Mouse (Mus musculus): ENCODE measurements around the gene Ankrd63. TPM values are rescaled to one million over a fixed set of nuclear protein-coding genes. Genes with fewer than 3 reads are reported as not detected.

Gene Ankrd63
- polyA plus RNA-seq, 1 experiment from 2014 or later = not detected

DNA sequence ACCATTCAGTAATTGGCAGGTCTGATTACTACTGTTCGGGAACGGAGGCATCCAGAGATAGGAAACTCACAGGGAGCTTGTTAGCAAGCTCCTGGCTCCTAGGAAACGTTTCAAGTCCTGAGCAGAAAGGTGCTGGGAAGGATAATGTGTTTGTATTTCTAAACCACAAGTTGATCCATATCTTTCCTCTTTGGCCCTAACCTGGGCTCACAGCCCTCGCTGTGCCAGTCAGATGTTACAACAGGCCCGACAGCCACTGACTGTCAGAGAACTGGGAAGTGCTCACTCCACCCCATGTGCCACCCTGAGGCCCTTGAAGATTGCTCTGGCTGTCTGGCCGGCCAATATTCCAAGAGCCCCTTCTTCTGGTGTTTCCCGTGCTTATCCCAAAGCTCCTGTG is 29.3 kb downstream of the Ankrd63 start:
- H3K36me3 ChIP-seq (ENCODE audit: control insufficient read depth, insufficient read depth, low read length) = no peaks in the 10 kb centered on the region
- no peaks in the 10 kb centered on the region for H3K9me3 ChIP-seq (ENCODE audit: control insufficient read depth, low read length)
- peaks cover 48% of the 10 kb centered on the region for H3K27me3 ChIP-seq (ENCODE audit: control insufficient read depth, insufficient read depth, low read length)
- ATAC-seq (ENCODE audit: low FRiP score) (no peak), DNase-seq (ENCODE audit: low spot score) (no peak)
- H3K4me3 ChIP-seq (ENCODE audit: low read depth, low read length) = no peak overlapping the region
- no peak overlapping the region for H3K27ac ChIP-seq (ENCODE audit: low read depth, low read length)
- H3K4me2 ChIP-seq (replicated peaks; ENCODE audit: low read depth, low read length) = no peak overlapping the region
- H3K4me1 ChIP-seq (replicated peaks; ENCODE audit: control insufficient read depth, insufficient read depth, low read length) = peaks cover 5% of the 10 kb centered on the region; the same call in 1 of the 2 replicates
- H3K9ac ChIP-seq (ENCODE audit: low read depth, low read length) = no peak overlapping the region
- 21% methylated on average over 7 of the region's 7 CpGs for WGBS

DNA sequence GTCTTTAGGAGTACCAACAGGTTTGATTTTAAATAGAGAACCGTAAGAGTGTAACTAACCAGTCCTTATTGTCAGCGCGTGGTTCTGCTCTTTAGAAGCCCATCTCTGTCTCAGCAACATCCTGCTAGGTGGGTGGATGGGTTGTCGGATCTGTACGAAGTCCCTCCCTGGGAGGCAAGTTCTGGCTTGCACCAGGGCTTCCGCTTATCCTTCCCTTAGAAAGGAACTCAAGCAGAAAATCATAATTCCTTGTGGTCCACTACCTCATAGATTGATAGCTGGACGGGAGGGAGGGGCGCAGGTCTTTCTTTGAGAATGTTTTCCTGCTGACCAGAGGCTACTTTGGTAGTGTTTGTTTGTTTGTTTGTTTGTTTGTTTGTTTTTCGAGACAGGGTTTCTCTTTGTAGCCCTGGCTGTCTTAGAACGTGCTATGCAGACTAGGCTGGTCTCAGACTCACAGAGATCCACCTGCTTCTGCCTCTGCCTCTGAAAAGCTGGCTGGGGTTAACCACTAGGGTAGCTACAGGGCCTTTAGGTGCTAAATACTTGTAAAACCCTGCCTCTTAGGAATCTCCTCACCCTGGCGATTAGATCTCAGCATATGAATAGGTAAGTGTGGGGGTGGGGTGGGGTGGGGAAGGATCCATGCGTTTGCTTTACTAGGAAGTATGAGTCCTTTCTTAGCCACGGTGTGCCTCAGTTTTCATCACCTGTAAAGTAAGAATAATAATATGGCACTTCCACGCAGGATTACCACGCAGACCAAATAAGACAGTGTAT is 29.9 kb downstream of the Ankrd63 start:
- no peaks in the 10 kb centered on the region for H3K9me3 ChIP-seq (ENCODE audit: control insufficient read depth, low read length)

DNA sequence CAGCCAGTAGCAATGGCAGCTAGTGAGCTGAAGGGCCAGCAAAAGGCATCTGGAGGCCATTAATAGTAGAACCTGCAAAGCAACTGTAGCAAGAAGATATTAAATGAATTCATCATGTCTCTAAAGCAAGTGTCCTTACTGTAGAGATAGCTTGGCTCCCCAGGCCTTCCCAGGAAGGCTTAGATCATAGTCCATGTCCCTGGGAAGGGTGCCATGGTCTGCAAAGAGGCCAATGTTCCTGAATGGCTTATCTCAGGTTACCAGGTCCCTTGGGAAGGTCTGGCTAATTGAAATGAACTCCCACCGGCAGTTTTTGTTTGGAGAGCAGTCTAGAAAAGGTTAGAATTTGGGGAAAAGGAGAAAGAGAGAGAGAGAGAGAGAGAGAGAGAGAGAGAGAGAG is 32.0 kb downstream of the Ankrd63 start:
- H3K27me3 ChIP-seq (ENCODE audit: control insufficient read depth, insufficient read depth, low read length) = peaks cover 23% of the 10 kb centered on the region
- H3K4me3 ChIP-seq (ENCODE audit: low read depth, low read length) = no peak overlapping the region
- DNase-seq (ENCODE audit: low spot score) (no peak), ATAC-seq (ENCODE audit: low FRiP score) (no peak)
- H3K36me3 ChIP-seq (ENCODE audit: control insufficient read depth, insufficient read depth, low read length) = no peaks in the 10 kb centered on the region
- WGBS = 71% methylated on average over 1 of the region's 1 CpGs
- H3K9me3 ChIP-seq (ENCODE audit: control insufficient read depth, low read length) = no peaks in the 10 kb centered on the region
- H3K4me2 ChIP-seq (replicated peaks; ENCODE audit: low read depth, low read length) = no peak overlapping the region
- no peak overlapping the region for H3K9ac ChIP-seq (ENCODE audit: low read depth, low read length)
- H3K27ac ChIP-seq (ENCODE audit: low read depth, low read length) = no peak overlapping the region
- H3K4me1 ChIP-seq (replicated peaks; ENCODE audit: control insufficient read depth, insufficient read depth, low read length) = peaks cover under 1% of the 10 kb centered on the region; the same call in 1 of the 2 replicates

More for the DNA sequence above, 29.9 kb downstream of the Ankrd63 start:
- Histone ChIP-seq H3K9ac (ENCODE audit: low read depth, low read length) (no peak overlapping the region), H3K4me3 (ENCODE audit: low read depth, low read length) (no peak overlapping the region), H3K36me3 (ENCODE audit: control insufficient read depth, insufficient read depth, low read length) (no peaks in the 10 kb centered on the region), H3K4me2 (replicated peaks; ENCODE audit: low read depth, low read length) (no peak overlapping the region), H3K27ac (ENCODE audit: low read depth, low read length) (no peak overlapping the region), H3K27me3 (ENCODE audit: control insufficient read depth, insufficient read depth, low read length) (peaks cover 44% of the 10 kb centered on the region), H3K4me1 (replicated peaks; ENCODE audit: control insufficient read depth, insufficient read depth, low read length) (peaks cover 5% of the 10 kb centered on the region; the same call in 1 of the 2 replicates)
- WGBS = 24% methylated on average over 15 of the region's 15 CpGs
- ATAC-seq (ENCODE audit: low FRiP score) (no peak), DNase-seq (ENCODE audit: low spot score) (no peak)

DNA sequence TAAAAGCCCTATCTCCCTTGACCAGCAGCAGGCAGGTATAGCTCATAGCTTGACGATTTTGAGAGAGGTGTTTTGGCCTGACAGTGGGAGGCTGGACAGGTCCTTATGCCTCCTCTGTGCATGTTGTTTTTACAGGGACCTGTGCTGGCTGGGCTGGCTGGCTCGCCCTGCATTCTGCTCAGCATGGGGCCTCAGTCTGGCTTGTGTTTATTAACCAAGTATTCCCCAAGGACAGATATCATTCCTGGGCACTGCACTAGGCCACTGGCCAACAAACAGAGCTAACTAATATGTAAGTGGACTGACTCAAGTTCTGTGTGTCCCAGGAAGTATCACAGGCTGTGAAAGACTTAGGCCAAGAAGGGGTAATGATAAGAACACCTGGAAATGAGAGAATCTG is 34.0 kb downstream of the Ankrd63 start:
- Histone ChIP-seq H3K4me2 (replicated peaks; ENCODE audit: low read depth, low read length) (no peak overlapping the region), H3K27me3 (ENCODE audit: control insufficient read depth, insufficient read depth, low read length) (peaks cover 5% of the 10 kb centered on the region), H3K9me3 (ENCODE audit: control insufficient read depth, low read length) (no peaks in the 10 kb centered on the region), H3K36me3 (ENCODE audit: control insufficient read depth, insufficient read depth, low read length) (no peaks in the 10 kb centered on the region), H3K4me1 (replicated peaks; ENCODE audit: control insufficient read depth, insufficient read depth, low read length) (no peaks in the 10 kb centered on the region), H3K27ac (ENCODE audit: low read depth, low read length) (no peak overlapping the region), H3K9ac (ENCODE audit: low read depth, low read length) (no peak overlapping the region), H3K4me3 (ENCODE audit: low read depth, low read length) (no peak overlapping the region)
- no peak for DNase-seq (ENCODE audit: low spot score)
- no peak for ATAC-seq (ENCODE audit: low FRiP score)
- WGBS = 31% methylated on average over 2 of the region's 2 CpGs

DNA sequence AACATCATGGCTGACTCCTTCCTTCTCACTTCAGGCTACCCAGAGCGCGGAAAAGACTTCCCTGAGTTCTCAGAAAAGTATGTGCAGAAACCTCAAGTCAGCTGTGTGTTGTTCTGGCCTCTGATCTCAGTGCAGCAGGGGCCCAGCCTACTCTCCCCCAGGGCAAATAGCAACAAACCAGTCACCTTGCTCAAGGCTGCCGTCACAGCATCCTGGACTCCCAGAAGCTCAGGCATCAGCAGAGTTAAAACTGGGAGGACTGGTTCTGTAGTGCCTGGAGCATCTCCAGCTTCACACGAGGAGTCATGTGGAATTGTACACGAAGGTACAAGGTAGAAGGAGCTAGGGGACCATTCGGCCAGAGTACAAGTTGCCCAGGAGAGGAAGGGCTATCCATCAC is 34.5 kb downstream of the Ankrd63 start:
- DNase-seq (ENCODE audit: low spot score) = no peak
- Histone ChIP-seq H3K9ac (ENCODE audit: low read depth, low read length) (no peak overlapping the region), H3K27me3 (ENCODE audit: control insufficient read depth, insufficient read depth, low read length) (peaks cover 1% of the 10 kb centered on the region; the same call in 1 of the 2 replicates), H3K4me3 (ENCODE audit: low read depth, low read length) (no peak overlapping the region), H3K4me1 (replicated peaks; ENCODE audit: control insufficient read depth, insufficient read depth, low read length) (no peaks in the 10 kb centered on the region), H3K4me2 (replicated peaks; ENCODE audit: low read depth, low read length) (no peak overlapping the region), H3K36me3 (ENCODE audit: control insufficient read depth, insufficient read depth, low read length) (no peaks in the 10 kb centered on the region), H3K9me3 (ENCODE audit: control insufficient read depth, low read length) (no peaks in the 10 kb centered on the region), H3K27ac (ENCODE audit: low read depth, low read length) (no peak overlapping the region)
- ATAC-seq (ENCODE audit: low FRiP score) = no peak
- WGBS = 66% methylated on average over 6 of the region's 6 CpGs

DNA sequence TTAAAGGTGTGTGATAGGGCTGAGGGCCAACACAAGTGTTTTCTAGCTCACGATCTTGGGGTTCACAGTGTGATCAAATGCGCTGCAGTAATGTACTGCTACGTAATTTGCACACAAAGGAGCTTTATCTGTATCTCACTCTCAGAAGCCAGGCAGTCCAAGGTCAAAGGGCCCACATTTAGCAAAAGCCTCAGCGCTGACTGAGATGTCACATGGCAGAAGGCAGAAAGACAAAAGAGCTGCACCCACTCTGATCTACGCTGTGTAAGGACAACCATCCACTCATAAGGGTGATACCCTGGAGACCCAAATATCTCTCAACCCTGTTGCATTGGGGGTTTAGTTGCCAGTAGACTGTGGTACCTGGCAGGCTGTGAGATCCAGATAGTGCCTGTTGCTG is 36.6 kb downstream of the Ankrd63 start:
- Histone ChIP-seq H3K27ac (ENCODE audit: low read depth, low read length) (no peak overlapping the region), H3K9ac (ENCODE audit: low read depth, low read length) (no peak overlapping the region), H3K4me1 (replicated peaks; ENCODE audit: control insufficient read depth, insufficient read depth, low read length) (peaks cover 5% of the 10 kb centered on the region; the same call in 1 of the 2 replicates), H3K27me3 (ENCODE audit: control insufficient read depth, insufficient read depth, low read length) (peaks cover 18% of the 10 kb centered on the region), H3K4me3 (ENCODE audit: low read depth, low read length) (no peak overlapping the region), H3K9me3 (ENCODE audit: control insufficient read depth, low read length) (no peaks in the 10 kb centered on the region), H3K36me3 (ENCODE audit: control insufficient read depth, insufficient read depth, low read length) (no peaks in the 10 kb centered on the region), H3K4me2 (replicated peaks; ENCODE audit: low read depth, low read length) (no peak overlapping the region)
- ATAC-seq (ENCODE audit: low FRiP score) (no peak), DNase-seq (ENCODE audit: low spot score) (no peak)
- 69% methylated on average over 5 of the region's 5 CpGs for WGBS

DNA sequence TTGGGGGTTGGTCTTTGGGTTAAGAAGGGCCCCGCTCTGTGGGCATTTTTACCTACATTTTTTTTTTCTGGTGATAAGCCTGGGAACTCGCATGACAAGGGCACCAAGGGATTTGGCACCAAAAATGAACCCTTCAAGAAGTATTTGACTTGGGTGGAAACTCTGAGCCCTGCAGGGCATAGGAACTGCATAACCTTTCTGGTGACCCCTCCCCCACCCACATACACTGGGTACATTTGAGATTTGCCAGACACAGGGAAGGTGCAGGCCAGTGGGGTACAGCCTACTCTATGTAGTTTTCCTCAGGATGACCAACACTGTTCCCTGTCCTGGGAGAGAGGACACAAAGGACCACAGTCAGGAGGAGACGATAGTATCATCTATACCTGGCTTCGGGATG is 38.1 kb downstream of the Ankrd63 start:
- no peaks in the 10 kb centered on the region for H3K9me3 ChIP-seq (ENCODE audit: control insufficient read depth, low read length)
- WGBS = 87% methylated on average over 4 of the region's 4 CpGs
- H3K4me3 ChIP-seq (ENCODE audit: low read depth, low read length) = no peak overlapping the region
- no peak for ATAC-seq (ENCODE audit: low FRiP score)
- no peak for DNase-seq (ENCODE audit: low spot score)
- H3K36me3 ChIP-seq (ENCODE audit: control insufficient read depth, insufficient read depth, low read length) = no peaks in the 10 kb centered on the region
- H3K9ac ChIP-seq (ENCODE audit: low read depth, low read length) = no peak overlapping the region
- H3K27ac ChIP-seq (ENCODE audit: low read depth, low read length) = no peak overlapping the region
- no peak overlapping the region for H3K4me2 ChIP-seq (replicated peaks; ENCODE audit: low read depth, low read length)
- peaks cover 5% of the 10 kb centered on the region; the same call in 1 of the 2 replicates for H3K4me1 ChIP-seq (replicated peaks; ENCODE audit: control insufficient read depth, insufficient read depth, low read length)
- H3K27me3 ChIP-seq (ENCODE audit: control insufficient read depth, insufficient read depth, low read length) = peaks cover 20% of the 10 kb centered on the region

DNA sequence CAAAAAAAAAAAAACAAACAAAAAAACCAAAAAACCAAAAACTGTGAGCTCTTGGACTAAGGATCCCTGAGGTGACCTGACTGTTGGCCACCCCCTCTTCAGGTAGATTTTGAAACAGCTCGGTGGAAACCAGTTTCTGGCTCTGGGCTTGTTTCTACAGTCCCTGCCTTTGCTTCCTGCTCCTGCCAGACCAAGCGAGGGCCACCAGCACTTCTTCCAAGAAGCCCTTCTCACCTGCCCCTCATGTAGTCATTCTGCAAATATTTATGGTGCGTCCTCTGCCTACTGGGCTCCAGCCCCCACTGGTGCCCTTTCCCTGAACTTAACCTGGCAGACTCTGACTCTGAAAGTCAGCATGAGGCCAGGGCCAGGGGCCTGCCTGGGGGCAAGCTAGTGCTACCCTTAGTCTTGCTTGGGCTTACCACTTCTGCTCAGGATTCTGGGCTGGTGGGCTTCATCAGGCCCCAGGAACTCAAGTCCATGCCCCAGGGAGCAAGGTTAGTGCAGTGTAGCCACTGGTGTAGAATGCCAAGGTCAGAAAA is 38.7 kb downstream of the Ankrd63 start:
- WGBS = 80% methylated on average over 3 of the region's 3 CpGs
- Histone ChIP-seq H3K27ac (ENCODE audit: low read depth, low read length) (no peak overlapping the region), H3K9me3 (ENCODE audit: control insufficient read depth, low read length) (no peaks in the 10 kb centered on the region), H3K36me3 (ENCODE audit: control insufficient read depth, insufficient read depth, low read length) (no peaks in the 10 kb centered on the region), H3K4me2 (replicated peaks; ENCODE audit: low read depth, low read length) (no peak overlapping the region), H3K27me3 (ENCODE audit: control insufficient read depth, insufficient read depth, low read length) (peaks cover 20% of the 10 kb centered on the region), H3K4me3 (ENCODE audit: low read depth, low read length) (no peak overlapping the region), H3K4me1 (replicated peaks; ENCODE audit: control insufficient read depth, insufficient read depth, low read length) (peaks cover 5% of the 10 kb centered on the region; the same call in 1 of the 2 replicates), H3K9ac (ENCODE audit: low read depth, low read length) (no peak overlapping the region)
- ATAC-seq (ENCODE audit: low FRiP score) (no peak), DNase-seq (ENCODE audit: low spot score) (no peak)

Data from hindbrain, embryonic 11.5 days (tissue).